Mouse (Mus musculus) gastrocnemius, postnatal 14 days (tissue): ENCODE results near the gene Ntn4. TPM values are rescaled to one million over a fixed set of nuclear protein-coding genes. Genes with fewer than 3 reads are reported as not detected.
"Not testable (repeated sequence)": the region's sequence is repeated elsewhere in the genome, so short reads cannot be mapped to it uniquely, and the experiment has no call there.

Experiments used
- DNase-seq: peaks from one replicate; pipeline ENCODE4 v3.0.0; 2021; ENCODE audit warnings: mixed read lengths
- intact Hi-C: fragments of 180-260 bp; cut with DNase I; formaldehyde crosslinking; loops from one replicate; pipeline ENCODE4 v1.15.1; 2025; ENCODE audit warnings: low total_unique reads
- total RNA-seq, 2 experiments: library from RNA; stranded (reverse); gene quantifications; 2 replicates each; pipeline ENCODE4 v1.2.3; 2021

The Ntn4 gene
- total RNA-seq, 2 experiments from 2014 or later: 8.9 to 9.3 TPM

DNA sequence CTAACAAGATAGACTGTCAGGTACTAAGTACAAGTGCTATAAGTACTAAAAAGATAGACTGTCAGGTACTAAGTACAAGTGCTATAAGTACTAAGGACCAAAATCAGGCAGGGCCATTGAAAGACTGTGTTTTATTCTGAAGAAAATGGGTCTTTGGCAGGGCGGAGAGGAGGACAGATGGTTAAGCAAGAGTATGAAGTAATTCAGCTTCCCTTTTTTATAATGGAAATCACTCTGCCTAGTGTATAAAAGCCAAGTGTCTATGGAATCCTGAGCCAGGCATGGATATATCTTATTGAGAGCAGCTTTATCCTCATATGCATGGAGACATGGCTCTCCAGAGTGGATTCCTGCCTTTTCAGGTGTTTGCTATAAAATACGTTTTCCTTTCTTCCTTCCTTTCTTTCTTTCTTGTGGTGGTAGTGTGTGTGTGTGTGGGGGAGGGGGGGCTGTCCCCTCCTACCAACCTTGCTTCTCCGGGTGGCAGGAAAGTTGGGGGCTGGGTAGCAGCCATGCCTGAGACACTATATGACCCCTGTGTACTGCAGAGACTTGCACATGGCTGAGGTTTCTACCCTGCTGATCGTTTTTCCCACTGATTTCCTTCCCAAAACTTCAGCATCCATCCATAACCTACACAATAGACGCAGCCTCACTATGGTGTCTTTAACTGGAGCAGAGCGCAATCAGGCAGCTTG lies 40.3 kb downstream of the Ntn4 start:
- no peak for DNase-seq

DNA sequence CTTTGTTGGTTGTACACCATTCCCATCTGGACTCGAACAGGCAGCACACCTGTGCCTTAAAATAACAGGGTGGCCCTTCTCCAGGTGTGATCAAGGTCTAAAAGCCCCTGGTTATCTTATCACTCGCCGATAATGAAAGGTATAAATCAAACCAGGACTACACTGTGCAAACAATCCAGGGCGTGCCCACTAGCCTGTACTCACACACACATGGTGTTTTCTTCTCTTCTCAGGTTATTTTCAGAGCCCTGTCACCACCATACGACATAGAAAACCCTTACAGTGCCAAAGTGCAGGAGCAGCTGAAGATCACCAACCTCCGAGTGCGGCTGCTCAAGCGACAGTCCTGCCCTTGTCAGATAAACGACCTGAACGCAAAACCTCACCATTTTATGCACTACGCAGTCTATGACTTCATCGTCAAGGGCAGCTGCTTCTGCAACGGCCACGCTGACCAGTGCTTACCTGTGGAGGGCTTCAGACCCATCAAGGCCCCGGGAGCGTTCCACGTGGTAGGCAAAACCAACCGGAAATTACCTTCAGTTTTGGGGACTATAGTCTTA lies 41.8 kb downstream of the Ntn4 start:
- no peak for DNase-seq
- intact Hi-C loops: no loop called here

More for the DNA sequence above, 40.3 kb downstream of the Ntn4 start:
- intact Hi-C loops: no loop called here

DNA sequence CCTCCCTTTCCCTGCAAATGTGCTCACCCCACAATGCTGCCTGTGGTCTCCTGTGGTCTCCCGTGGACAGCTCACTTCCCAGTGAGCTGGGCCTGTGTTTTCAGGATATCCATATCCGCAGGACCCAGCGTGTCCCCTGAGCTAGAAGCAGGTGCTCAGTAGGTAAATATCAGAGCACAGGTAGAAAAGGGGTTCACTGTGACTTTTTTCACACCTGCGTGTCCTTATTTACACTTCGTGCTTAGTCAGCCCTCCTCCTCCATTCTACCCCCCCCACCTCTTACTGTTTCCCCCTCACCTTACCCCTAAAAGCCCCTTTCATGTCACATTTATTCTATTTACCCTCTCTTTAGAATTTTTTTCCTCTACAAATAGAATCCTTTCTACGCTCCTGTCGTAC lies 42.7 kb downstream of the Ntn4 start:
- intact Hi-C loops: no loop called here
- DNase-seq: no peak

DNA sequence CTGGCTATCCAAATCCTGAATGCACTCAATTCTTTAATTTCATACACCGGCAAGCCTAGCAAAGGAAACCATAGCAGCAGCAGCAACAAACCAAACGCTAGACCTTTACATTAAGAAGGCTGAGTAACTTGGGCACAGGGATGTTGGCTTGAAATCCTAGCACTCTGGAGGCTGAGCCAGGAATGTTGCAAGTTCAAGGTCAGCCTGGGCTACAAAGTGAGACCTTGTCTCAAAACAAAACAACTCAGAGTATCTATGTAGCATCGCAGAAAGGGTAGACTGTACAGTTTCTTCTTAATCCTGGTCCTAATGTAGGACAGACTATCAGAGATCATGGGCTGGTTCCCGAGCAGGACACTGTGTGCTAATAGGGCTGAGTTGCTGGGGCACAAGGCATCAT lies 43.4 kb downstream of the Ntn4 start:
- intact Hi-C loops: no loop called here
- DNase-seq: no peak

DNA sequence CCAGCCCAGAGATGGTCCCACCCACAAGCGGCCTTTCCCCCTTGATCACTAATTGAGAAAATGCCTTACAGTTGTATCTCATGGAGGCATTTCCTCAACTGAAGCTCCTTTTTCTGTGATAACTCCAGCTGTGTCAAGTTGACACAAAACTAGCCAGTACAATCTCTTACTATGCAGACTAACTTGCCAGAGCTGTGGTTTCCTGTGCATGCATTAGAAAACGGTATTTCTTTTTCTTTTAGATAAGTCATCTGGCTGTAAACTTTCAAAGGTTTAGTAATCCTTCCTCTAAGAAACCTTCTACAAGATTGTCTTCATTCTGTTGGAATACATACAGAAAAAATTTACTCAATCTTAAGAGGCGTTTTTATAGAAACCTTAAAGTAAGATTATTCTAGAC lies 44.9 kb downstream of the Ntn4 start:
- intact Hi-C loops, DNase-seq: not testable (repeated sequence)

DNA sequence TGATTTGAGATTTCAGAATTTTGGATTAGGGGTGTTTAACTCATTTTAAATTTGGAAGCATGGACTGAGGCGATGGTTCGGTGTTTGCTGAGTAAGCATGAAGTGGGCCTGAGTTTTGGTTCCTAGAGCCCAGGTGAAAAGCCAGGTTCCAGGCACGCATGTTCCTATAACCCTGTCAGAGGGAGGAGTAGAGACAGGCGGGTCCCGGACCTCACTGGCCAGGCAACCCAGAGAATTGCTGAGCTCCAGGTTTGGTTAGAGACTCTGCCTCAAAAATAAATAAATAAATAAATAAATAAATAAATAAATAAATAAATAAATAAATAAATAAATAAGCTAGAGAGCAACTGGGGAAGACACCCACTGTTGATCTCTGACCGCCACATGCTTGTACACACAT lies 46.1 kb downstream of the Ntn4 start:
- intact Hi-C loops: no loop called here
- no peak for DNase-seq

DNA sequence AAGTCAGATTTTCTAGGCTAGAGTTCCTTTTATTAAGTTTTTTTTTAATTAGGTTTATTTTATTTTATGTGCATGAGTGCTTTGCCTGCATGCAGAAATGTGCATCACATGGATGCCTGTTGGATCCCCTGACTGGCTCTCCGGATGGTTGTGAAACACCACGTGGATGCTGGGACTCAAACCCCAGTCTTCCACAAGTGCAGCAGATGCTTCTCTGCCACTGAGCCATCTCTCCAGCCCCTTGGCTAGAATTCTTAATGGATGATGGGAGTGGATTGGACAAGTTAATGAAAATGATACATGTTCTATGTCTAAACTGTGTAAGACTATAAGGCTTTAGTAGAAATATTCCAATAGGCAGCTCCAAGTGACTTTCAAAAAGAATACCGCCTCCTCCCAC lies 47.3 kb downstream of the Ntn4 start:
- no peak for DNase-seq

DNA sequence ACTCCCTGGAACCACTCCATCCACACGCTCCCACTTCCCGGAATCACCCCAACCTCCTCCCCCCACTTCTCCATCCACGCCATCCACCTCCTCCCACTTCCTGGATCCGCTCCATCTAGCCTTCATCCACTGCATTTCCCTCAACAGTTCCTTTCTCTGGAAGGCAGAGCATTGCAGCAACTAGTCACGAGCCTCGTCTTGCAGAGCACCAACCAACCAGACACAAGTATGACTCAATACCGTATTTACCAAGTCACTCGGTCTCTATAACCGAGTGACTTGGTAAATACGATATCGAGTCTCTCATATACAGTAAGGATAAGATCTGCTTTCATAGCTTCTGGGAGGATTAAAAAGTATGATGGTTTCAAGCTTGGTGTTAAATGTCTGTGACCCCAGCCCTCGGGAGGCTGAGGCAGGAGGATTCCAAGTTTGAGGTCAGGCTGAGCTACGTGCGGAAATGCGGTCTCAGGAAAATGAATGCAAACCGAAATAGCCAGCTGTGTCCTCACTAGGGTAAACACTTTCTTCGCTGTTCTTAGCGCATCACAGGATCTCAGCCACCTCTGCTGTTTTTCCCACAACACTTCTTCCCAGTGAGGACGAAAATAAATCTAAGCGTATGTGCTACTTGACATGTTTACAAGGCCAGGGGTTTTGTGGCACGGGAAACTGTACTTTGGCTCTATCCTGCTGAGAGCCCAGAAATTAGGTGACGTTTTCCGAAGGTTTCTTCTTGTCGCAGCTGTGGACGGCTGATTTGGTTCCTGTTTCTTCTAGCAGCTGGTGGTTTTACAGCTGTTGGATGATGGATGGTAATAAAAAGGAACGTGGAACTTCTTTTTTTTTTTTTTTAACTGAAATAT lies 48.1 kb downstream of the Ntn4 start:
- intact Hi-C loops: no loop called here
- DNase-seq: peak; percentile 27

More for the DNA sequence above, 47.3 kb downstream of the Ntn4 start:
- intact Hi-C loops: no loop called here

DNA sequence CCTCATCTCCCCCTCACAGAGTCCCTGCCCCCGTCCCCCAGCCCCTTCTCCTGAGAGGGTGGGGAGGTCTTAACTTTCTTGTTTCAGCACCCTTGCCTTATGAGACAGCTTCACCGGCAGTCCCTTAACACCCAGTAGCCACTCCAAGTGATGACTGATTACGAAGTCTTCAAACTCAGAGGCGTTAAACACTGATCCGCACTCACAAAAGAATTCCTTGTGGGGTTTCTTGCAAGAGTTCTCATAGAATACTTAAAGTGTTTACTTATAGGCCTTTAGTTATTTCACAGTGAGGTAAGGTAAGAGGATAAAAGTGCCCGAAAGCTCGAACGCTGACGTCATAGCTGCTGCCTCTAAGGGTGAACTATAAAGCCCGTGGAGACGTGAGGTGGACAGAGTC lies 50.9 kb downstream of the Ntn4 start:
- intact Hi-C loops: no loop called here
- DNase-seq: no peak

DNA sequence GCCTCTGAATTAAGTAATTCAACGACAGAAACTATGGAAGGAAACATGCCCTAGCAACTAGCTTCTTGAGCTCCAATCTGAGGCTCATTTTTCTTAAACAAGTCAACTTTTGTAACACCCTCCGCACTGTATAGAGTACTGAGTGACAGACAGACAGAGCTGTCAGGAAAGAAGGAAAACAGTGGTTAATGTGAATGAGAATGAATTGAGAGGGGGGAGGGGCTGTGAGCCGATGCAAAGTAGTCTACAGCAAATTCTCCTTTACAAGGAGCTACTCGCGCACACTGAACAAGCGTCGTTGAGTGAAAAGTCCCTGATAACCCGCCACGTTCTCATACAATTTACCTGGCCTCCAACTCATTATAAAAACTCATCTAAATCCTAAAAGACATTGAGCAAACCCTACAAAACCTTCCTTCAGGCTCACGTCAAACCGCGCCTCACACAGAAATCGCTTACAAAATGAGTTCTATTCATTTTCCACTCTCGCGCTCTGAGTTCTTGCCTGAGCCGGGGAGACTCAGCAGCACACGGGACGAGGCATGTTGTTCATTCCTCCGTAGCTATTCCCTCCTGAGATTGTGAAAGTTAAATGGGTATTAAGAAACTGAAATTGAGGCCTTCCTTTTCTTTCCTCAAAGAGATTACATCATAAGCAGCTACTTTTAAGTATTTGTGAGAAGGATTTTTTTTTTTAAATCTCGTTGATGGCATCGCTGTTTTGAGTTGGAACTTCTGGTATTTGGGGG lies 54.7 kb downstream of the Ntn4 start:
- DNase-seq: no peak
- intact Hi-C loops: no loop called here

DNA sequence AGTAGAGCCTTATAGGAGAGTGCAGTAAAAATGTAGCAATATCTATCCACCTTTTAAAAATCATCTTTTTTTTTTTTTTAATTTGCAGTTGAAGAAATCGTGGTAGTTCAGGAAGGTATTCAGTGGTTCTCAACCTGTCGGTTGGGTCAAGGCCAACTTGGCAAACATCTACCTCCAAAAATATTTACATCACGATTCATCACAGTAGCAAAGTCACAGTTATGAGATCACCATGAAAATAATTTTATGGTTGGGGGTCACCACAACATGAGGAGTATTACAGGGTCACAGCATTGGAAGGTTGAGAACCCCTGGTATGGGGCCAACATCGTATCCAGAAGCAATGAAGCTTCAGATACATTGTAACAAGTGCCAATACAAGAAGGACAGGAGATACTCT lies 55.5 kb downstream of the Ntn4 start:
- no peak for DNase-seq
- intact Hi-C loops: no loop called here

DNA sequence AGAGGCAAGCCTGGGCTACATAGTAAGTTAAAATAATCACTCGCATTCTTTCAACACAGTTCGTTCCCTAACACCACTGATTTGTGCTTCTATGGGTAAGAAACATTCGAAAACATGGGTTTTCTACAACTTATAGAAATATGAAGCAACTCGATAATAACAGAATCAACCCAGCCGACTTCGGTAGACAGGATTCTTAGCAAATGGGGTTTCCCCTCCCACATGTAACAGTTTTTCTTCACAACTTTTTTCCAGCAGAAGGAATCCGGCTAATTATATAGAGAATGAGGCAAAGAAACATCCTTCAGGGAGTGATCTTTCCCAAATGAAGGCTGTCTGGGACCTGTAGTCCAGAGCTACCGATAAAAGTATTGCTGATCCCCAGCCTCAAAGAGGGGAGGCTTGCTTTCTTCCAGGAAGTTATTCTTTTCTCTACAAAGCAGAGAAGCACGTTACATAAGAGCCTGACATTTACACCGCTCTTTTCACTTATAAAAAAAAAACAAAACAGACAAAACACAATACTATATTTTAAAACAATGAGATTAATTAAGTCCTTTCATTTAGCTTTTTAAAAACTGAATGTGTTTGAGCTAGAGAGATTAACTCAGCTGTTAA lies 57.5 kb downstream of the Ntn4 start:
- intact Hi-C loops: no loop called here
- DNase-seq: no peak

DNA sequence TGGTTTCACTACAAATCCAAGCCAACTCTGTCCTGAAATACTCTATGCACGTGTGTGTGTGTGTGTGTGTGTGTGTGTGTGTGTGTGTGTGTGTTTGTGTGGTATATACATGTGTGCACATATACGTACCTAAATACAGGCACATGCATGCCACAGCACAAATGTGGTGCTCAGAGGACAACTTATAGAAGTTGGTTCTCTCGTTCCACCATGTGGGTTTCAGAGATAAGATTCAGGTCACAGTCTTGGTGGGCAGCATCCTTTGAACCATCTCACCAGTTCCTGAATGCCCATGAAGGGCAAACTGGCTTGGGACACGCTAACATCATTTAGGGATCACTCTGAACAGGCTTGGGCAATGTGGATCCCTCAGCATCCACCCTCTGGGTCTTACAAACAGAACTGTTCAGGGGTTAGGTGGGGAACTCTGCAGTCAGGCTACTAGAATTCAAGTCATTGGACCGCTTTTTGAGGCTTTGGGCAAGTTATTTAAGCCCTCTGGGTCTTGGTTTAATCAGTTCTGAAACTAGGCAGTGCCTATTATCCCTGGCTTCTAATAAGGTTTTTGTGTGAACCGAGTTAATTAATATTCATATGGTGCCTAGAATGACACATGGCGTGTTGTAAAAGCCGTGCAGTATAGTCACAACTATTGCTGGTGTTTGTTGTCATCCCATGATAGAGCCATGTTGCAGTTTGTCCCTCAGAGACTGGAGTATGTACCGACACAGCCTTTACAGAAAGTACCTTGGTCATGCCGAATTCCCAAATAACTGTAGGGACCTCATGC lies 59.4 kb downstream of the Ntn4 start:
- intact Hi-C loops: no loop called here

DNA sequence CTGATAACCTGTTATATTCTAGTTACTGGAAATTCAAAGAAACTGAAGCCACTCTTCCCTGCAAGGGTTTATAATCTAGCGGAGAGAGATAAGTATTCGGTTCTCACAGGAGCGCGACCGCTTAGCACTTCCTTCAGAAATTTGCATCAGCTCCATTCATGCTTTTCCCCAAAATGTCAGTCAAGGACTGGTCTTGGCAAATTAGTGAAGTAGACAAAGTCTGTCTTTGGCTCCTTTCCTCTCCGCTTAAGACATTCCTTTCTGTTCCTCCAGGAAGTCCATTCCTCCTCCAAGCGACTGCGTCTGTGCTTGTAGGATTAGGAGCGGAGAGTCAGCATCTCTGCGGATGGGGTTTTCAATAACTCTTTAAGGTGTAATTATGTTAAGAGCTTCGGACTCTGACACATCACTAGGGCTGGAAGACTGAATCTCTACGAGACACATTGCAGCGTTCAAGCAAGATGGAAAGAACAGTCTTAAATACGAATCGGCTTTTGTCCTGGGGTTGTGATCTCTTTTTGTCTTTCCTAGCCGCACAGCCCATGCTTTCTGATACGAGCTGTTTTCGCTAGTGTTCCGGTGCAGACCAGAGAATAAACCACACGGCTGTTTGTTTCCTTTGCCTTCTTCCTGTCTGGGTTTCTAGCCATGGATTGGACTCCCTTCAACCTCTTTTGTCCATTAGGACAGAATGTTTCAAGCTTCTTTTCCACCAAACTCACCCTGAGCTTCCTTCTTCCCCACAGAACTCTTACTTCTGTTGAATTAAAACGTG lies 60.3 kb downstream of the Ntn4 start:
- no peak for DNase-seq
- intact Hi-C loops: no loop called here

More for the DNA sequence above, 59.4 kb downstream of the Ntn4 start:
- no peak for DNase-seq

DNA sequence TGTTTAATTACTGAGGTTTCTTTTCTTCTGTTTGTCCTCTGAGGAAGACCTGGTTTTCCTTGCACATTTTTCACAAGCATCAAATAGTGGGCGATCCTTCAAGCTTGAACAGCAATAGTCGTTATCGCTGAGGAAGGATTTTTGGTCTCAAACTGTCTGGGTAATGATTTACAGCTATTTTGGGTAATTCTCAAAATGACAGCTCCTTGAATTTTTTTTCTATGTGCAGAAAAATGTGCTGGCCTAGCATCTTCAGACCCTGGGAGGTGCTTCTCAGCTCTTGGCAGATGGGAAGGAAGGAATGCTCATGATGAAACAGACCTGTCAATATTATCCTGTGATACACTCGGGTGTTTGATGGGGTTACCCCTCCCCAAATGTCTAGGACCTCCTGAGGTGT lies 63.5 kb downstream of the Ntn4 start:
- DNase-seq: no peak
- intact Hi-C loops: no loop called here

DNA sequence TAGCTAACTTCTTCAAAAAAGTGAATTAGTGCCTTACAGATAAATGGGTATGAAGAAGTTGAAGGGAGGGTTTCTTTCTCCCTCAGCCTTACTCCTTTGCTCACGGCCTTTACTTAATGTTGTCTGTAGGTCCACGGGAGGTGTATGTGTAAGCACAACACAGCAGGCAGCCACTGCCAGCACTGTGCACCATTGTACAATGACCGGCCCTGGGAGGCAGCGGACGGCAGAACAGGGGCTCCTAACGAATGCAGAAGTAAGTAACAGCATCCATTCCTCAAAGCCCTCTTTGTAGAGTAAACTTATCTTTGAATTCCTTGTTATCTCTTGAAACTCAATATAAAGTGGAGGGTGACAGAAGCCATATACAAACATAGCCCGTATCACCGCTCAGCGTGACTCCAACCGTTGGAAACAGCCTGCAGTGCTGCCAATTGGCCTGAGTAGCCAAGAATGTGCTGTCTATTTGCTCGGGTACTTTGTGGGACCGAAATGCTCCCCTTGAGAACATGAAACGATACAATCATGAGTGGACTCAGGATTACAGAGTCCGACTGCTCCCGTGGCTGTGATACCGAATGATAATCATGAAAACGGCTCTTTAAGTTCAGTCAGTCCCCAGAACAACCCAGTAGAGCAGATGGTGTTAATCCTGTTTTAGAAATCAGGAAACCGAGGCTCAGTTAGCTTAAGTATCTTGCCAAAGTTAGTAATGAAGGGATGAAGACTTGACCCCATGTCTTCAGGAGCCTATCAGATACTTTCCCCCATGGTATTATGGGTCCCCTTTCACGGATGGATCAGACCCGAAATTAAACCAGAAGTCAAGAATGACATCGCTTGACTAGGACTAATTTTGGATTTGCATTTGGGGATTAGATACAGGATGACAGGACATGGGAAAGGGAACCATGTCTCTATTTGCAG lies 66.9 kb downstream of the Ntn4 start:
- DNase-seq: peak; percentile 10
- intact Hi-C loops: no loop called here

DNA sequence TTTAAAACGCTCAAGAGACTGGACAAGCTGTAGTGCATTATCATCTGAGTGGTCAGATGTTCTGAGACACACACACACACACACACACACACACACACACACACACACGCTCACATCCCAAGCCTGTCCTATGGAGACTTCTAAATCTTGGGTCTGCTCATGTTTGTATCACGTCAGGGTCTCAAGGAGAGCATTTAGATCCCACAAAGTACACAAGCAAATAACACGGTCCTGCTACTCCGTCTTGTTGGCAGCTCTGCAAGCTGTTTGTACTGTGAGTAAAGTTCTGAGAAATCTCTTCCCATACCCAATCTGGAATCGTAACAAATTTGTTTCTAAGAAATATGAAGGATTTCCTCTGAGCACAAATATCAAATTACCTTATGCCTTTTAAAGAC lies 67.6 kb downstream of the Ntn4 start:
- no peak for DNase-seq
- intact Hi-C loops: no loop called here
